Mouse (Mus musculus) ZHBTc4 (cell line): ENCODE measurements around the gene Ugt2b38.
"Not testable (repeated sequence)": the region's sequence is repeated elsewhere in the genome, so short reads cannot be mapped to it uniquely, and the experiment has no call there.

Source experiments
- DNase-seq: peaks from one replicate; pipeline ENCODE4 v3.0.0-alpha.2; 2011; ENCODE audit warnings: low read depth, low spot score

Ugt2b38 gene

GRCm38 (mm10) chr5:87424041-87424440 is at the start of gene Ugt2b38:
Gene Ugt2b38, minus strand, starts transcription at chr5:87424203.
- DNase-seq, result not testable (repeated sequence)

DNA sequence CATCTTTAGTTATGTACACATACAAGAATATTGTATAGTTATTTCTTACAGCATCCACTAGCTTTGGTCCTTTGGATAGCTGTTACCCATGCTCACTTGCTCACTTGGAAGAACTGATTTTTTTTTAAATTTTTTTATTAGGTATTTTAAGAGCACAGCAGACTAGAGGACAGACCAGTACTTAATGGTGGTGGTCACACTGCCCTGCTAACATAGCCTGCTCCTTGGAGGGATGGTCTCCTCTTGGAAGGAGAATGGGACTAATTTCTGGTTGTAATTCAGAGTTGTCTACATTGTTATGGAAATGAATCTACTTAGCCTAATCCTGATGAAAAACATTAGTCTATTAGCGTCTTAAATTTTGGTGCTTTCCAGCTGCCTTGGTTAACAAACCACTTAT is 34.8 kb upstream of the Ugt2b38 start:
- no peak for DNase-seq

- no peak for DNase-seq
These were observed 33.7 kb upstream of the Ugt2b38 start for GRCm38 (mm10) chr5:87457701-87458100.

- no peak for DNase-seq
These were observed 32.3 kb upstream of the Ugt2b38 start for GRCm38 (mm10) chr5:87456216-87456850.

DNA sequence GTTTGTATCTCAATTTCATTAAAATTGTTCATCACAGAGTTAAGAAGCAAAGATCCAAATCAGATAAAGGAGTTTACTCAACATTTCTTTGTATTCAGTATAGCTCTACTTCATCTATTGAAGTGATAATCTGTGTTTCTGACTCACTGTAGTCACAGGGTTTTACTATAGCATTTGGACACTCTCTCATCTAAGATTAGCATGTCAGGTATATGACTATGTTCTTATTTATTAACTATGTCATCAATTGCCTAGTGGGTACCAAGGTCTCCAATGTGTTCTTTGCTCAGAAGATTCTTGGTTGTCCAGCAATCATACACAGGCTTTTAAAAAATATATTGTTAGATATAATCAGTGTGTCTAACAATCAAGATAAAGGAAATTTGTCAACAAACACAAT is 31.5 kb upstream of the Ugt2b38 start:
- DNase-seq, result no peak

DNA sequence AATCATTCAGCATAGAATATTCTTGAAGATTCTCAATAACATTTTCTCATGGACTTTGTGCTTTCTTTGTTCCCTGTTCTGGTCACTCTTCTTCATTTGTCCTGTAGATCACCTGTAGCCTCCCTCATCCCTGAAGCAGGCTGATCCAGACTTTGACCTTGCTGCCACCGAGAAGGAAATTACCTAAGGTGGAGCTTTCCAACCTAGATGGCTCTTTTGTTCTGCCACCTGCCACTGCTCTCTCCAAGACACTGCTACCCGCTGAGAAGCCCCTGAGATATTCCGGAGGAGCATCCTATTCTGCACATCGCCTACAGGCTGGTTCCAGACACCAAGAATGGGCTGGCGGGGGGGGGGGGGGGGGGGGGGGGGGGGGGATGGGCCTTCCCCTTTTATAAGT is 28.5 kb upstream of the Ugt2b38 start:
- peak; percentile 63 for DNase-seq

GRCm38 (mm10) chr5:87436264-87436663 is 12.3 kb upstream of the Ugt2b38 start:
- peak; percentile 50 for DNase-seq

DNA sequence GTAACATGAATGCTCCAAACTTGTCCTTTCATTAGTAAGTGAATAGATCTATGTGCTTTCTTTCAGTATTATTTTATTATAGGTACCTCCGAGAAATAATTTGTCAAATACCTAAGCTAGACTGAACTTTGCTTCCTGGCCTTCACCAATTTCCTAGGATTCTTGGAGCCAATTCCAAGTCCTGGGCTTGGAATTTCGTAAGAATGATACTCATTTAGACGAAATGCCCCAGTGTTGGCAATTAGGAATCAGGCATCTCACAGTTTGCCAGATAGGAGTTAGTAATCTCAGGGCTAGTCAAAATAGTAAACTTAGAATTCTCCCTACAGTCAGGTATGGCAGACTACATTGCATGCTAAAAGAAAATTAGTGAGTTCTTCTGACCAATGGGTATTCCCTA is 1.7 kb upstream of the Ugt2b38 start:
- no peak for DNase-seq

- no peak for DNase-seq
These were observed 27.0 kb downstream of the Ugt2b38 start for GRCm38 (mm10) chr5:87396968-87397367.

DNA sequence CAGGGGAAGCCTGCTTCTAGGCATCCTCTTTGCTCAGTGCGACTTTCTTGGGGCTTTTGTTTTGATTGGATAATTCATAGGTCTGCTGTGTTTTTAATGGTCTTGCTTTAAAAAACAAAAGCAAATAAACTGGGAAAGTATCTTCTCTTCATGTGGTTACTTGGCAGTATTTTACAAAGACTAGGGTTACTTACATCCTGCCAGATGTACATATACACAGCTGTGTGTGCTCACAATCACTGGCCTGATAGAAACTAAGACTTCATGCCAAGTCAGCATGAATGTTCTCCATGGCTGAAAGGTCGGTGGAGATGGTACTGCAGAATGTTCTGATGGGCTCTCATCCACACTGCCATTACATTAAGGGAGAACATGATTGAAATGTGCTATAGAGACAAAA is 33.2 kb downstream of the Ugt2b38 start:
- DNase-seq, result no peak

DNA sequence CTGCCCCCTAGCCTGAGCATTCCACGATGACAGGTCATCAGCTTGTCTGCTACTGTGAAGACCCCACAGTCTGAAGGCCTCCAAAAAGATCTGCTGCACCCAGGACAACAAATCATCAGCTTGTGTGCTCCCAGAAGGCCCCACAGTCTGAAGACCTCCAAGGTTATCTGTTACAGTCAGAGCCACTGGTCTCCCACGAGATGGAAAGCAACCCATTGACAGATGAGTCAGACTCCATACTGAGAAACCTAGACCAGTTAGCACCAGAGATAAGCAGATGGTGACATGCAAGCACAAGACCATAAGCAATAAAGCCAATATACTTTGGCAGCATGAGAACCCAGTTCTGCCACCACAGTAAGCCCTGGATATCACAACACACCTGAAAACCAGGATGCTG is 43.8 kb downstream of the Ugt2b38 start:
- no peak for DNase-seq

- DNase-seq, result no peak
These were observed 44.2 kb downstream of the Ugt2b38 start for GRCm38 (mm10) chr5:87379825-87380224.

DNA sequence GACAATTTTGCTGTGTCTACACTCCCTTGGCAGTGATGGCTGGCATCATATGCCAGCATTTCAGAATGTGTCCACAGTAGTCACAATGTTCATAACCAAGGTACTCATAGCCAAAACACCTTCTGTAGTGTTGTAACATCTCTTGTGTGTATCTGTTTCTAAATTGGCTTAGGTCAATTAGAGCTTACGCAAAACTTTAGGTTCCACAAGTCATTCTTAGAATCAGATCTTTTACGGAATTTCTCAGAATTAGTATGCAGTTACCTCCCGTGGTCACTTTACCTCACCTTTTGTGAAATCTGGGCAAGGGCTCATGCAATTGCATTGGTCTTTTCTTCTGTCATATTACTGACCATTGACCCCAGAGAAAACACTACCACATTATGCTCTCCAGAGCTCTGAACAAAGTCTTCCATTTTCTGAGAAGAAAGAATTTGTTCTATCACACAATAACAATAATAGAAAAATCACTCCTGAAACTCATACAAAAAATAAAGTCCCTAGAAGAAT is 48.1 kb downstream of the Ugt2b38 start:
- no peak for DNase-seq

- DNase-seq, result no peak
These were observed 50.5 kb downstream of the Ugt2b38 start for GRCm38 (mm10) chr5:87373502-87373863.

DNA sequence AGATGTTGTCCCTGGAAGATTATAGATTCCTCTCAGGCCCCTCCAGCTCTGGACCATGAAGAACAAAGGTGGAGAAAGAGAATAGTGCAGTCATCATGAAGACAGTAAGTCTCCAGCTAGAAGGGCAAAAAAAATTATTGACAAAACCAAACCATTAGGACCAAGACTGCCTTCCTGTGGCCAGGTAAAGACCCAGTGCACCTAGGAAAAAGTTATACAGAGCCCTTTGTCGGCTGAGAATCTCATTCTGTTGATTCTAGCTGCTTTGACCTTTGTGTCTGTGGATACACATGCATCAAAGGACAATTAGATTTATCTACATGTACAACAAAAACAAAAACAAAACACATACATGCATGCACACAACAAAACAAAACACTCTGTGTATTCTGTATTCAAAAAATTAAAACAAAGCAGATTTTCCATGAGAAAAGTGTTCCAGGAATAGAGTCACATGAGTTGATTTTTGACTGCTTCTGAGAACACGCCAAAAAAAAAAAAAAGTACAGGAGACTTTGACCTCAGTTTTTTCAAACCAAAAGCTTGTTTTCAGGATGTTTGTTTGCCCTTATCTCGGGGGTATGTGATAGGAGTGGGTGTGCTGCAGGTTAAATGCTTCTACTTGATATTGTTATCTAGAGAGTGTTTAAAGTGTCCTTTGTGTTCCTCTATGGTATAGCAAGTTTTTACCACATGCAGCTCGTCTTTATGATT is 51.1 kb downstream of the Ugt2b38 start:
- DNase-seq, result not testable (repeated sequence)
